Mouse (Mus musculus): ENCODE results near the gene Cacna1d. TPM values are rescaled to one million over a fixed set of nuclear protein-coding genes. Genes with fewer than 3 reads are reported as not detected.

The Cacna1d gene
- 3.2 TPM in 2 replicates for polyA plus RNA-seq (2012; rRNA removed)

- TF ChIP-seq CTCF (IDR thresholded peaks at IDR 0.05; ENCODE audit: extremely low read depth, insufficient read depth, insufficient read length, insufficient replicate concordance) (no peak), POLR2A (IDR thresholded peaks at IDR 0.05; ENCODE audit: low read depth, low read length) (no peak)
- H3K4me3 ChIP-seq (ENCODE audit: extremely low read depth, insufficient read depth, insufficient read length): no peak within 1 kb of the TSS
- H3K36me3 ChIP-seq (ENCODE audit: control insufficient read depth, insufficient read depth, low read length): peaks cover 27% of the 10 kb centered on the region
- WGBS: 86% methylated on average over 9 of the region's 9 CpGs
- H3K4me1 ChIP-seq (ENCODE audit: control insufficient read depth, insufficient read depth, insufficient read length): no peaks in the 10 kb centered on the region
- DNase-seq (ENCODE audit: low read depth in 1 of 2, low spot score in 2 of 2): no peak
- H3K27ac ChIP-seq (ENCODE audit: insufficient read depth, low read length): no peak within 1 kb of the TSS
- no peaks in the 10 kb centered on the region for H3K27me3 ChIP-seq (ENCODE audit: control insufficient read depth, insufficient read depth, low read length)
These were observed at the start of gene Cacna1d for GRCm38 (mm10) chr14:30491342-30491741. Cacna1d (minus strand) TSS chr14:30491455.

GRCm38 (mm10) chr14:30533780-30534450, 42.7 kb upstream of the Cacna1d start:
- no peak for DNase-seq (ENCODE audit: low read depth in 1 of 2, low spot score in 2 of 2)
- no peaks in the 10 kb centered on the region for H3K27me3 ChIP-seq (ENCODE audit: control insufficient read depth, insufficient read depth, low read length)
- H3K4me3 ChIP-seq (ENCODE audit: extremely low read depth, insufficient read depth, insufficient read length): no peak overlapping the region
- H3K36me3 ChIP-seq (ENCODE audit: control insufficient read depth, insufficient read depth, low read length): no peaks in the 10 kb centered on the region
- no peak for TF ChIP-seq CTCF (IDR thresholded peaks at IDR 0.05; ENCODE audit: extremely low read depth, insufficient read depth, insufficient read length, insufficient replicate concordance)
- no peak for TF ChIP-seq POLR2A (IDR thresholded peaks at IDR 0.05; ENCODE audit: low read depth, low read length)
- no peak overlapping the region for H3K27ac ChIP-seq (ENCODE audit: insufficient read depth, low read length)
- H3K4me1 ChIP-seq (ENCODE audit: control insufficient read depth, insufficient read depth, insufficient read length): no peaks in the 10 kb centered on the region
- WGBS: 73% methylated on average over 6 of the region's 6 CpGs

GRCm38 (mm10) chr14:30531896-30532295, 40.6 kb upstream of the Cacna1d start:
- no peak for DNase-seq (ENCODE audit: low read depth in 1 of 2, low spot score in 2 of 2)
- WGBS: 88% methylated on average over 6 of the region's 6 CpGs
- Histone ChIP-seq H3K27me3 (ENCODE audit: control insufficient read depth, insufficient read depth, low read length) (no peaks in the 10 kb centered on the region), H3K4me1 (ENCODE audit: control insufficient read depth, insufficient read depth, insufficient read length) (no peaks in the 10 kb centered on the region), H3K36me3 (ENCODE audit: control insufficient read depth, insufficient read depth, low read length) (peaks cover 6% of the 10 kb centered on the region; the same call in 1 of the 2 replicates), H3K27ac (ENCODE audit: insufficient read depth, low read length) (no peak overlapping the region), H3K4me3 (ENCODE audit: extremely low read depth, insufficient read depth, insufficient read length) (no peak overlapping the region)
- TF ChIP-seq POLR2A (IDR thresholded peaks at IDR 0.05; ENCODE audit: low read depth, low read length): no peak
- TF ChIP-seq CTCF (IDR thresholded peaks at IDR 0.05; ENCODE audit: extremely low read depth, insufficient read depth, insufficient read length, insufficient replicate concordance): no peak

GRCm38 (mm10) chr14:30531431-30531830, 40.2 kb upstream of the Cacna1d start:
- Histone ChIP-seq H3K36me3 (ENCODE audit: control insufficient read depth, insufficient read depth, low read length) (peaks cover 7% of the 10 kb centered on the region; the same call in 1 of the 2 replicates), H3K27ac (ENCODE audit: insufficient read depth, low read length) (no peak overlapping the region), H3K27me3 (ENCODE audit: control insufficient read depth, insufficient read depth, low read length) (no peaks in the 10 kb centered on the region), H3K4me1 (ENCODE audit: control insufficient read depth, insufficient read depth, insufficient read length) (no peaks in the 10 kb centered on the region), H3K4me3 (ENCODE audit: extremely low read depth, insufficient read depth, insufficient read length) (no peak overlapping the region)
- WGBS: 84% methylated on average over 5 of the region's 5 CpGs
- TF ChIP-seq CTCF (IDR thresholded peaks at IDR 0.05; ENCODE audit: extremely low read depth, insufficient read depth, insufficient read length, insufficient replicate concordance) (no peak), POLR2A (IDR thresholded peaks at IDR 0.05; ENCODE audit: low read depth, low read length) (no peak)
- DNase-seq (ENCODE audit: low read depth in 1 of 2, low spot score in 2 of 2): no peak

GRCm38 (mm10) chr14:30530726-30531269, 39.5 kb upstream of the Cacna1d start:
- Histone ChIP-seq H3K27me3 (ENCODE audit: control insufficient read depth, insufficient read depth, low read length) (no peaks in the 10 kb centered on the region), H3K4me3 (ENCODE audit: extremely low read depth, insufficient read depth, insufficient read length) (no peak overlapping the region), H3K36me3 (ENCODE audit: control insufficient read depth, insufficient read depth, low read length) (peaks cover 9% of the 10 kb centered on the region; the same call in 1 of the 2 replicates), H3K27ac (ENCODE audit: insufficient read depth, low read length) (no peak overlapping the region), H3K4me1 (ENCODE audit: control insufficient read depth, insufficient read depth, insufficient read length) (no peaks in the 10 kb centered on the region)
- TF ChIP-seq CTCF (IDR thresholded peaks at IDR 0.05; ENCODE audit: extremely low read depth, insufficient read depth, insufficient read length, insufficient replicate concordance) (no peak), POLR2A (IDR thresholded peaks at IDR 0.05; ENCODE audit: low read depth, low read length) (no peak)
- no peak for DNase-seq (ENCODE audit: low read depth in 1 of 2, low spot score in 2 of 2)
- 83% methylated on average over 8 of the region's 8 CpGs for WGBS

- WGBS: 84% methylated on average over 12 of the region's 12 CpGs
- no peaks in the 10 kb centered on the region for H3K27me3 ChIP-seq (ENCODE audit: control insufficient read depth, insufficient read depth, low read length)
- no peaks in the 10 kb centered on the region for H3K4me1 ChIP-seq (ENCODE audit: control insufficient read depth, insufficient read depth, insufficient read length)
- no peak for TF ChIP-seq CTCF (IDR thresholded peaks at IDR 0.05; ENCODE audit: extremely low read depth, insufficient read depth, insufficient read length, insufficient replicate concordance)
- TF ChIP-seq POLR2A (IDR thresholded peaks at IDR 0.05; ENCODE audit: low read depth, low read length): no peak
- no peak overlapping the region for H3K27ac ChIP-seq (ENCODE audit: insufficient read depth, low read length)
- peaks cover 17% of the 10 kb centered on the region for H3K36me3 ChIP-seq (ENCODE audit: control insufficient read depth, insufficient read depth, low read length)
- no peak overlapping the region for H3K4me3 ChIP-seq (ENCODE audit: extremely low read depth, insufficient read depth, insufficient read length)
- DNase-seq (ENCODE audit: low read depth in 1 of 2, low spot score in 2 of 2): no peak
These were observed 38.2 kb upstream of the Cacna1d start for GRCm38 (mm10) chr14:30529454-30529853.

GRCm38 (mm10) chr14:30528961-30529360, 37.7 kb upstream of the Cacna1d start:
- DNase-seq (ENCODE audit: low read depth in 1 of 2, low spot score in 2 of 2): no peak
- Histone ChIP-seq H3K27me3 (ENCODE audit: control insufficient read depth, insufficient read depth, low read length) (no peaks in the 10 kb centered on the region), H3K4me1 (ENCODE audit: control insufficient read depth, insufficient read depth, insufficient read length) (no peaks in the 10 kb centered on the region), H3K4me3 (ENCODE audit: extremely low read depth, insufficient read depth, insufficient read length) (no peak overlapping the region), H3K27ac (ENCODE audit: insufficient read depth, low read length) (no peak overlapping the region), H3K36me3 (ENCODE audit: control insufficient read depth, insufficient read depth, low read length) (peaks cover 21% of the 10 kb centered on the region)
- WGBS: 86% methylated on average over 5 of the region's 5 CpGs
- TF ChIP-seq POLR2A (IDR thresholded peaks at IDR 0.05; ENCODE audit: low read depth, low read length): no peak
- TF ChIP-seq CTCF (IDR thresholded peaks at IDR 0.05; ENCODE audit: extremely low read depth, insufficient read depth, insufficient read length, insufficient replicate concordance): no peak
